Mouse (Mus musculus): ENCODE measurements at regions not wholly inside any gene's neighbourhood (a gene's known extent, or its start where the extent isn't known, plus 50 kb on each side); places are given as distances from the start of the nearest gene placed in this dataset.
A peak's percentile ranks its signal among the peaks of the same experiment; 100 is the strongest.

DNA sequence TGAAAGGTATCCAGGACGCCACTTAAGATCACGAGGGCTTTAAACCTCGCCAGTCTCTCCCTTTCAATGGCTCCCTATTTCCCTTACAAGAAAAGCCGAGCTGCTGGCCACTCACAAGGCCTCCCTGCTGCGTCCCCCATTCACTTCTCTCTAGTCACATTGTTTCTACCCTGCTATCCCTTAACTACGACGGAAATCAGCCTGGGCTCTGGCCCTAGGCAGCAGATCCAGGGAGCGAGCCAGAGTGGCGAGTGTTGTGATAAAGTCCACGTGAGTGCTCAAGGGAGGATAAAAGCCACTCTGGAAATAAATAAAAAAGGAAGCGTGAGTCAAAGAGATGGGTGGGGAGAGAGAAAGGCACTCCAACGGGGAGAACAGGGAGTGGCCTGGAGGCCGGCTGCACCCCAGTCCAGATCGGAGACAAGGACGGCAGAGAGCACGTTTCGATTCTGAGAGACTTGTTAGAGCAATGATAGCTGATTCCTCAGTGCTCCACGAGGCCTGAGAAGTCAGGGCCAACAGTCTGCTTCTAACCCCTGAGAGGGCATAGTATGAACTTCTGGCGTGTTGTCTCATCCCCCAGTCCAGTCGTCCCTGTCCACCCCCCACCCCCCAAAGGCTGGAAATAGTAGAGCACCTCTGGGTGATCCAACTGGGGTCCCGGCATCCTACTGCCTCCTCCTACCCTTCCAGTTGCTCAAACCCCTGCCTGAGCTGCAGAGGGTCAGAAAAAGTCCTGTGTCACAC lies 84.8 kb upstream of the Calm2 start:
- no peak for DNase-seq

DNA sequence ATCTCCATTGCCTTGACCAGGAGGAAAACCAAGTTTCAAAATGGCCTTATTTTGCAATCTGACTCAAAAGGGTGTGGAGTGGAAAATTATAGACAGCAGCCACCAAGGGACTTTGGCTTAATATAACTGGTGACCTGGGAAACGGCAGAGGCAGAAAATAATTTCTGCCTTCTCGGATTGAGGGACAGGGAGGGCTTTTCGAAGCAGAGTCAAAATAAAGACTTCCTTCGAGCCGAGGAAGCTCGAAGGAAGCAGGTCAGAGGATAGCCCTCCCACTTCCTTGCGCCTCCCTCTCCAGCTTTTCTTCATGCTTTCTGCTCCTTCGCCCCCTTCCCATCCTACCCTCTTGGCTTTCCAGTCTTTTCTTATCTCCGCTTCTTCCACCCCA lies 85.4 kb upstream of the Calm2 start:
- no peak for DNase-seq

DNA sequence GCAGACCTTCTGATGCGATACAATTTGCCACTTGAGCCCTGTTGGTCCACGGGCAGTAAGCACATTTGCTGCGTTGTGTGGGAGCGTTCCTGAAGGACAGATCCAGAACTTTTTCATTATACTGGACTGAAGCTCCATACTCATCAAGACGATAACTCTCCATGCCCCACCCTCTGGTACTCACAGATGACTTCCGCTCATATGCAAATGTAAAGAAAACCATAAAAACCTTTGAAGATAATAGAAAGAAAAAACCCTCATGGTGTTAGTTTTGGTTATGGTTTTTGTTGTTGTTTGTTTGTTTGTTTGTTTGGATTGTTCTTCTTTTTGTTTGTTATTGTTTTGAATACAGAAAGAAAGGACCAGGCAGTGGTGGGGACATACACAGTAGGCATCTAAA lies 86.0 kb upstream of the Calm2 start:
- no peak for DNase-seq

DNA sequence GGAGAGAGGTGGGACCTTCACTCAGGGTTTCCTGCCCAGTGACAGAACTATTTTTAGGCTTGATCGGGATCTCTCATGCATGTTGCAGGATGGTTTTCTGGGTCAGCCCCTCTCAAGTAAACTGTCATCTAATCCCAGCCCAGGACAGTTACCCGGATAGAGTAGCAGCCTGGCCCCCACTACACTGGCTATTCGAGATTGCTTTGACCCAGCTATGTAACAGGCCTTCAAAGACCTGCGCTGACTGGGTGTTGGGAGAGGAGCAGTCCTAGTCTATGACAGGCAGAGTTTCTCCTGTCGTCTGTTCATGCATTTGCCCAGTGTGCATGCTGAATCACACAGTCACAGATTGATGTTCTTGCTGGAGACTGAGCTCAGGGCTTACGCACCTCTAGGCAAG lies 86.2 kb upstream of the Epcam start:
- DNase-seq: no peak

DNA sequence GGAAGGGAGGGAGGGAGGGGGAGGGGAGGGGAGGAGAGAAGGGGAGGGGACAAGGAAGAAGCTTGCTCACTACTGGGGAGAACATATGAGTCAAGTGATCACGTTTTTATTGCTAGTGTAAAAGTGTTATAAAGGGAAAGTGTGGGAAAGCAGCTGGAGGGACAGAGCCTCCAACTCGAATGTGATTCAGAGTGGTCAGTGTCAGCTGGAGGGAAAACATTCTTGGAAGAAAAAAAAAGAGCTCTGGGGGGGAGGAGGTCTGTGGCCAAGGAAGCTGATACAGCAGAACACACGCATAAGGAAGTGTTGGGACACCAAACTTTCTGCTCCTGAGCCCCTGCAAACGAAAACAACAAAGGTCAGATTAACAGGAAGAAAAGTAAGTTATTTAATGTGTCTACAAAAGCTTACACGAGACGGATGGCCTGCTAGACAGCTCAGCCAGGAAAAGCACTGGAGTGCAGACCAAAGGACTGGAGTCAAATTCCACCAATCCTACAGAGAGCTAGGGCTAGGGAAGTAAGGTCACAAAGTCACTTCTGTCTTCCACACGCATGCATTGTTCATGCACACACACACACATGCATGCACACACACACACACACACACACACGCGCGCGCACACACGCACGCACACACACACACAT lies 85.1 kb upstream of the Epcam start:
- no peak for DNase-seq

DNA sequence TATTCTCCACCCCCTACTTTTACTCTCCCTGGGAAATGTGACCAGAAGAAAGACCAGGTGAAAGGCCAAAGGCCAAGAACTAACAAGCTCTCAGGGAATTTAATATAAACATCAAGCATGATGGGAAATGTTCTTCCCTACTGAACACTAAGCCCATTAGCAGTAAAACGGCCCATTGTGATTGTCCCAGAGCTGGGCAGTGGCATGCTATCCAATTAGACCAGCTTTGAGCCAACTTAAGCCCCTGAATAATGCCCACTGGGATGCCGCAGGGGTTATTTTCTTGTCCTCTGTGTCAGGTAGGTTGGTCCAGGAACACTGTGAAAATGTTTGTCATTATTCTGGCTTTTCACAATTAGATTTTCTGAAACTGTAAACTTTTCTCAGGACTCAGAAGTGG lies 81.2 kb upstream of the Epcam start:
- DNase-seq: no peak

GRCm38 (mm10) chr17:87558419-87558818 lies 77.4 kb upstream of the Epcam start:
- DNase-seq: no peak

- DNase-seq: no peak
Observed at GRCm38 (mm10) chr17:87559641-87560040, 76.1 kb upstream of the Epcam start.

DNA sequence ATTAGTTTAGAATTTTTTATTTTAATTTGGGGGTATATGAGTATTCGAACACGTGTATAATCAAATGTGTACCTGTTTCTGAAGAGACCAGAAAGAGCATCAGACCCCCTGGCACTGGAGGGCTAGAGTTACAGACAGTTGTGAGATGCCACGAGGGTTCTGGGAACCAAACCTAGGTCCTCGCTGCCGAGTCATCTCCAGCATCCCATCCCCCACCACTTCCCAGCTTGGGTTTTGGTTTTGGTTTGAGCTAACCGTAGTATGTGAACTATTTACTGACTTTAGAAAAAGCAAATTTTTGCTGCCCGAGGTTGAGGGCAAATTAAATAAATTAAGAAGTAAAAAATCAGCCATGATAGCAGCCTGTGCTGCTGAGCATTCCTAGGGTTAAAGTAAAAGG lies 74.9 kb upstream of the Epcam start:
- DNase-seq: no peak

- no peak for DNase-seq
Observed at GRCm38 (mm10) chr17:87563375-87563774, 72.4 kb upstream of the Epcam start.

- DNase-seq: no peak
Observed at GRCm38 (mm10) chr17:87565631-87566030, 70.1 kb upstream of the Epcam start.

- no peak for DNase-seq
Observed at GRCm38 (mm10) chr17:87566296-87566695, 69.5 kb upstream of the Epcam start.

DNA sequence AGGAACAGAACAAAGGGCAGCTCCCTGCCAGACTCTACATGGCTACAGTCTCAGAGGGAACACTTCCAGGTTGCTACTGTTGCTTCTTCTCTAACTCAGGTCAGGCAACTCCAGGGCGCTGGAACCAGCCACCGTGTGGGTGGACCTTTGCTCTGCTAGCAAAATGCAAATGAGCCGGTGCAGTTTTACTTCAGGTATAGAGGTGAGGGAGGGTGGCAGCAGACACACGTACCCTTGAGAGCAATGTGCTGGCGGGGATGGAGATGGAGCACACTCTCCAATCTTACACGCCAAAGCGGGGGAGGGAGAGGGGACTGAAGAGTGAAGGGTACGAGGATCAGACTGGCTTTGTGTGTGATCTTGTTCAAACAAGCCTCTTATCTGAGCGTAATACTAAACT lies 68.8 kb upstream of the Epcam start:
- DNase-seq: no peak

DNA sequence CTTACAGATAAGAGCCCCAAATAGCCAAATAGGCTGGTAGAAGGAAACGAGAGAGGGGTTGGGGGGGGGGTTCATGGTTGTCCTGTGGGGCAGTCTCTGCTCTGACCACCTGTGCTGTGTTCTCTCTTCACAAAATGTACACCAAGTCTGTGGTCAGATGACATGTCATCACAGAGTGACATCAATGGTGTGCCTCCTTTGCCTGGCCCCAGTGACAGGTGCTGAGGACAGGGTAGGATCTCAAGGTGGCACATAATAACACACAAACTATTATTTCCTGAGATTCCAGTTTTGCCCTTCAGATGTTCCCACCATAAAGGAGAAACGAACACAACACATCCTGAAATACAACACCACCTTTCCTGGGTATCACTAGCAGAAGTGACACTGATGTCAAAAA lies 68.3 kb upstream of the Epcam start:
- DNase-seq: no peak

DNA sequence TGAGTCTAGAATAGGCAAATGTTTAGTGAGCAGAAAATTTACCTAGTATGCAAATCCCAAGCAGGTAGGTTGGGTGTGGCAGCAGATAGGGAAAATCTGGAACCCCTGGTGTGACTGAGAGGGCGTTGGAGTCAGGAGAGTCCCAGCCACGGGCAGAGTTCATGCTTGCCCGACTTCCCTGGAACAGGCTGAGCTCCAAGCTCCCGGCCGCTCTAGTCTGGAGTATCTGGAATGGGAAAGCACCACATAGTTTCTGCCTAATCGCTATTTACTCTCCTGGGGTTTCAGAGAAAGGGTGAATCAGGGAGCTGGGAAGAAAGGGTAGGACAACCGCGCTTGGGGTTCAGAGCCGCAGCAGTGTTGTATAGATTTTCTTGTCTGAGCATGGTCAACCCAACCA lies 65.8 kb upstream of the Epcam start:
- no peak for DNase-seq

- peak; percentile 20 for DNase-seq
Observed at GRCm38 (mm10) chr17:87570676-87571344, 65.0 kb upstream of the Epcam start.

GRCm38 (mm10) chr17:87571345-87571932 lies 64.3 kb upstream of the Epcam start:
- DNase-seq: peak; percentile 97

GRCm38 (mm10) chr17:87583575-87583974 lies 52.2 kb upstream of the Epcam start:
- DNase-seq: no peak

DNA sequence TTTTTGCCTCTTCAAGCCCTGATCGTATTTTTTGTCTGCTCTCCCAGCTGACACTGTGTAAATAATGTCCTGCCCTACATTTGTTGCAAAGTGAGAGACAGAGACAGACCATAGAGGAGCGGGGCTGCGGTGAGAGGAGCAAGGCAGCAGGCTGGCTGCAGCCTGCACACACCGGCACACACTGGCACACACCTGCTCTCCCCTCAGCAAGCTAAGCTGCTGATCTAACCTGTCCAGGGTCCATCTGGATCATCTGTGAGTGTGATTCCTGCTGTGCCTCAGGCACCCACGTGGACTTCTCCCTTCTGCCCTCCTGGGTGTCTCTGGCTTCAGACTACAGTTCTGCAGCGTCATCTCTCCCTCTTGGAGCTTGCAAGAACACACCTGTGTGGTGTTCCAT lies 50.4 kb upstream of the Epcam start:
- DNase-seq: no peak
